Mouse (Mus musculus) liver, embryonic 13.5 days (tissue): ENCODE measurements around the gene Iqgap2. TPM values are rescaled to one million over a fixed set of nuclear protein-coding genes. Genes with fewer than 3 reads are reported as not detected.

ENCODE experiments used
- ATAC-seq: fragments of 200-750 bp; cut with Nextera tagmentation; 2 replicates; pipeline ENCODE4 v1.8.0; 2017; ENCODE audit warnings: low read depth, mild to moderate bottlenecking, moderate number of reproducible peaks, moderate library complexity
- DNase-seq: peaks from one replicate; pipeline ENCODE4 v3.0.0; 2022
- H3K27ac ChIP-seq: fragments of 300-500 bp; sonication (generic); 2 replicates; pipeline ENCODE4 v1.5.1; 2015; ENCODE audit warnings: moderate library complexity, mild to moderate bottlenecking, inconsistent platforms
- H3K27me3 ChIP-seq: fragments of 300-500 bp; sonication (generic); 2 replicates; pipeline ENCODE4 v1.6.1; 2015; ENCODE audit warnings: mild to moderate bottlenecking, inconsistent platforms
- H3K36me3 ChIP-seq: fragments of 300-500 bp; sonication (generic); 2 replicates; pipeline ENCODE4 v1.6.1; 2015; ENCODE audit warnings: mild to moderate bottlenecking, inconsistent platforms
- H3K4me1 ChIP-seq: fragments of 300-500 bp; sonication (generic); replicated peaks from 2 replicates; pipeline ENCODE4 v1.6.1; 2015; ENCODE audit warnings: inconsistent platforms
- H3K4me2 ChIP-seq: fragments of 300-500 bp; sonication (generic); 2 replicates; pipeline ENCODE4 v1.6.1; 2015; ENCODE audit warnings: inconsistent platforms, mild to moderate bottlenecking, moderate library complexity
- H3K4me3 ChIP-seq: fragments of 300-500 bp; sonication (generic); replicated peaks from 2 replicates; pipeline ENCODE4 v1.5.1; 2015; ENCODE audit warnings: mild to moderate bottlenecking, inconsistent platforms
- H3K9ac ChIP-seq: fragments of 300-500 bp; sonication (generic); 2 replicates; pipeline ENCODE4 v1.6.1; 2015; ENCODE audit warnings: mild to moderate bottlenecking, inconsistent platforms
- H3K9me3 ChIP-seq: fragments of 300-500 bp; sonication (generic); replicated peaks from 2 replicates; pipeline ENCODE4 v1.6.1; 2016; ENCODE audit warnings: inconsistent platforms
- WGBS: fragments of 180-500 bp; shearing (Covaris S2); methylation state at CpG from one replicate; pipeline ENCODE4 v1.1.7; 2015; ENCODE audit not compliant: insufficient replicate concordance; 5-methylcytosine and 5-hydroxymethylcytosine counted together
- polyA plus RNA-seq: library from polyadenylated mRNA; unstranded; fragments of >200 nt; fragmentation: Nextera tagmentation; extraction: Ambion mirVana; gene quantifications from 2 replicates; pipeline ENCODE4 v1.2.1, GENCODE M21; 2015

The Iqgap2 gene
- polyA plus RNA-seq, 1 experiment from 2014 or later = 11.9 TPM

DNA sequence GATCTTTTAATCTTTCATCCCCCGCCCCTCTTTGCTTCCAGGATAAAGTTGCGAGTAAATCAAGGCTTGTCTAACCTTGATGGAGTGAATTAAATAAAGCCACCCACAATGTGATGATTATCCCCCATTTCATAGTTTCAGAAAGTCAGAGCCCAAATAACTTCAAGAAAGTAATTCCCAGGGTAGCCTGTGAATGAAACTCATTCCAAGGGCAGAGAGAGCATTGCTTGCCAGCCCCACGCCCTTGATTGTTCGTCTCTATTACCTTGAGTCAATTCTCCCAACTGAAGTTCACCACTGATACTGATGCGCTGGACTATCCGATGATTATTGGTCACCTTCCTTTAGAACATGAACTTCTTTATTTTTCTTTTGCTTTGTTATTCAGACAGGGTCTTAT lies 4.8 kb upstream of the Iqgap2 start:
- Histone ChIP-seq H3K4me2 (no peak overlapping the region), H3K27ac (no peak overlapping the region), H3K36me3 (no peaks in the 10 kb centered on the region), H3K4me1 (peaks cover 16% of the 10 kb centered on the region), H3K4me3 (no peak overlapping the region), H3K9ac (no peak overlapping the region), H3K27me3 (no peaks in the 10 kb centered on the region), H3K9me3 (no peaks in the 10 kb centered on the region)
- DNase-seq = no peak
- no peak for ATAC-seq
- 75% methylated on average over 6 of the region's 6 CpGs for WGBS

DNA sequence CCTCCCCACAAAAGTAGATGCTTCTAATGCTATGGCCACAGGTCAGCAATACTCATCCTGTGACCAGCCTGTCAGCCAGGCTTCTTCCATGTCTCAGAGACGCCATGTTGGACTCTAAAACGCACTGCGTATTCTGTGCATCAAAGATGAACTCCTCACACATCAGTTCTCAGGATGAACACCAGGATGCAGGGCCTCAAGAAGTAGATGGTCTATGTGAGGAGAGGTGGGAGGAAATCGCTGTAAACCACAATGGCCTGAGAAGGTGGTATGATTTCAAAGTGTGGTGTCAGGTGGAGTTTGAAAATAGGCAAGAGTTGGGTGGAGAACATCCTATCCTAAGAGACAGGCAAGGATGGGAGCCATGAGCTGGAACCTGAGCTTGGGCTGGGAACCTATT lies 1.4 kb upstream of the Iqgap2 start:
- Histone ChIP-seq H3K36me3 (no peaks in the 10 kb centered on the region), H3K9ac (no peak overlapping the region), H3K4me2 (peak overlapping the region; percentile 99), H3K4me1 (peaks cover 39% of the 10 kb centered on the region), H3K4me3 (0 out of 2 replicates have a peak overlapping the region, but pooled peaks have one; percentile 82), H3K27ac (no peak overlapping the region), H3K9me3 (no peaks in the 10 kb centered on the region), H3K27me3 (no peaks in the 10 kb centered on the region)
- ATAC-seq = no peak
- no peak for DNase-seq
- WGBS = 75% methylated on average over 4 of the region's 4 CpGs

DNA sequence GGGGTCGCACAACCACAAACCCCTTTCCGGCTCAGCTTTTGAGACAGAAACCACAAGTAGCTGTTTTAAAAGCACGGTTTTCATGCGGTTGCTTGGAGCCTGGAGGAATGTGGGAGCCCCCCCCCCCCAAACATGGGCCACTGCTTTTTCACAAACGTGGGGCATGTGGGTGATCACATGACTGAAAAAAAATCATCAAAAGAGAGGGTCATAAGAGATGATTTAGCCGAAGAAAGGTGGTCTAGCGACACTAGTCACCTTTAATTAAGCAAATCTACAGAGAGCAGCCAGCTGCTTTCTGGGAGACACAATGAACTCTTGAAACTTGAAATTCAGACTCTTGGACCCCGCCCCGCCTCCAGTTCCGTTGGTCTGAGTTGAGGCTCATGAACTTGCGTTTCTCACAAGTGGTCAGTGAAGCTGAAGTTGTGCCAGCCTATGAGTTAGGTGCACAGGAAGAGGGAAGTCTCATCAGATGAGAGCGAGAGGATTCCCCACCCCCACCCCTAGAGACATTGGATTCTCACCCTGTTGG lies 956 bp upstream of the Iqgap2 start:
- H3K27ac ChIP-seq = peak overlapping the region; percentile 55; the same call in 1 of the 2 replicates
- 4% methylated on average over 12 of the region's 12 CpGs for WGBS

DNA sequence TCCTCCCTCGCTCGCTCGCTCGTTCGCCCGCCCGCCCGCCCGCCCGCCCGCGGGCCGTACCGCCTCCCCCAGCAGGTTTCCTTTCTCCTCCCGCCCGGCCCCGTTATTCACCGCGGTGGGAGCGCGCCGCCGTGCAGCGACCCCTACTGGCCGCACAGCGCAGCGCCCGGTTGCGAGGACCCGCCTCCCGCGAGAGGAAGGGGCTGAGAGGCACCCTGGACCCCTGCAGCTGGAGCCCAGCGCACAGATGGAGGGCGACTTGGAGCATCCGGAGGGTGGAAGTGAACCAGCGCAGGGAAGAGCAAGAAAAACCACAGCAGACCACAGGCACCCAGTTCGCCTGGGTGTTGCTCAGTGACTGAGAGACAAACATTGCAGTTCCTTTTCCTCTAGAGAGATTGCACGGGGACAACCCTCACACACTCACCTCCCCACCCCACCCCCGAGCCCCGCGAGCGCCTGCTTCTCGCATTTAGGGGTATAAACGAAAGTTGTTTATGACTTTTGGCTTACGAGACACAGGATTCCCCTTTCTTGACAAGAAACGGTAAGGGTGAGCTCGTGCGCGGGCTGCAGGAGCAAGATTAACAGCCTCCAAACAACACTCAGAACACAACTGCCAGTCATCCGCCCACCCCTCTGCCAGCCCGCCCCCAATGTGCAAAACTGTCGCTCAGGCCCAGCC lies 346 bp upstream of the Iqgap2 start:
- Histone ChIP-seq H3K27me3 (no peaks in the 10 kb centered on the region), H3K9me3 (no peaks in the 10 kb centered on the region), H3K36me3 (no peaks in the 10 kb centered on the region), H3K4me1 (peaks cover 47% of the 10 kb centered on the region), H3K4me2 (peak overlapping the region; percentile 99), H3K27ac (peak overlapping the region; percentile 87), H3K9ac (peak overlapping the region; percentile 87), H3K4me3 (peak overlapping the region; percentile 82)
- WGBS = under 1% methylated on average over 38 of the region's 52 CpGs
- peak; percentile 83 for ATAC-seq
- DNase-seq = peak; percentile 76

More for the DNA sequence above, 956 bp upstream of the Iqgap2 start:
- Histone ChIP-seq H3K27me3 (no peaks in the 10 kb centered on the region), H3K4me2 (peak overlapping the region; percentile 99), H3K4me3 (peak overlapping the region; percentile 82), H3K9ac (peak overlapping the region; percentile 87), H3K4me1 (peaks cover 43% of the 10 kb centered on the region), H3K9me3 (no peaks in the 10 kb centered on the region), H3K36me3 (no peaks in the 10 kb centered on the region)
- ATAC-seq (no peak), DNase-seq (no peak)

DNA sequence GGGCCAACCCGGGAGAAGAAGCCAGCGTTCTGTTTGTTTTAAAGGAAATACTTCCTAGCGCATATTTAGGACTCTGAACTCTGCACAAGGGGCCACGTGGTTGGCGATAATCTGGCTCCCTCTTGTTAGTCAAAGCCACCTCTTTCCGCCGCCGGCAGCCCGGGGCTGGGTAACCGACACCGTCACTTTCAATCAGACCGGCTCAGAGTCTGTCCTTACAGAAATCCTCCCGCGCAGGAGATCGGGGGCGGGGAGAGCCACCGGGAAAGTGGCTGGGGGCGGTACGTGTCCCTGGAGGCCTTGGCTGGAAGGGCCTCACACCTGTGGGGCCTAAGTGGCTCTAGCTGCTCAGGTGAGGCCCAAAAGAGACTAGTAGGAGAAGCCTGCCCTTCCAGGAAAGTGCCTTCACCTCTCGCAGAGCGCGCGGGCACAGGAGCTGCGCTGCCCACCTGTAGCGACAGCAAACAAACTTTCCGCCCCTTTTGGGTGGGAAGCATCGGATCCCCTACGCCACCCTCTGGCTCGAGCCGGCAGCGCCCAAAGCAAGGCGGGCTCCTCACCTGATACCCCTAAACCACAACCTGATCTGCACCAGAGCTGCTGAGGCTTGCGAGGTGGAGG lies 761 bp downstream of the Iqgap2 start:
- H3K4me1 ChIP-seq = peaks cover 56% of the 10 kb centered on the region
- H3K9me3 ChIP-seq = no peaks in the 10 kb centered on the region
- peak overlapping the region; percentile 82 for H3K4me3 ChIP-seq
- H3K36me3 ChIP-seq = no peaks in the 10 kb centered on the region
- H3K9ac ChIP-seq = peak overlapping the region; percentile 87
- WGBS = under 1% methylated on average over 33 of the region's 33 CpGs
- DNase-seq = peak; percentile 64
- peak overlapping the region; percentile 87 for H3K27ac ChIP-seq
- H3K4me2 ChIP-seq = peak overlapping the region; percentile 99
- no peaks in the 10 kb centered on the region for H3K27me3 ChIP-seq
- ATAC-seq = peak; percentile 48

DNA sequence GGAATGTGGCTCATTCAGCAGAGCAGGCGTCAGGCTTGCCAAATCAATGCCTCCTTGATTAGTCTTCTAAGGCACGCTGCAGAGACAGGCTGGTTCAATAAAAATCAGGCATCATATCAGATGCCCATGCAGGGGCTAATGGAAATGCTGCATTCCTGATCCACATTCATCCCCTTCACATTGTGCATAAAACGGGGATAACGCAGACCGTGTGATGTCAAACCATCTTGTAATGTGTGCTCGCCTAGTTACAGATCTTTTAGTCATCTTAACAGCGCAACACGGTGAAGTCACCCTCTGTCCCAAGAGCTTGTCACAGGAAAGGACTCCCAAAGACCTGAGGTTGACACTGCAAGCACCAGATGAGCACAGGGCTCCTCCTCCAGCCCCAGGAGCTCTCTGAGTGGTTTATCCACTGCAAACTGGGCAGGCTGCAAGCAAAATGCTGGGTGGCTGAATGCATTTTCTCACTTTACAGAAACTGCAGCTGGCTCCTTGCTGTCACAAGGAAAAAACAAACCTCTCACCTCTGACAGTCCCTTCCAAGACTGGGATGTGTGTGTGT lies 1.7 kb downstream of the Iqgap2 start:
- Histone ChIP-seq H3K9ac (no peak overlapping the region; the same call in 1 of the 2 replicates), H3K4me1 (peaks cover 62% of the 10 kb centered on the region), H3K4me3 (peak overlapping the region; percentile 82), H3K9me3 (no peaks in the 10 kb centered on the region), H3K36me3 (no peaks in the 10 kb centered on the region), H3K27me3 (no peaks in the 10 kb centered on the region), H3K4me2 (peak overlapping the region; percentile 99), H3K27ac (no peak overlapping the region)
- 46% methylated on average over 8 of the region's 8 CpGs for WGBS
- ATAC-seq (no peak), DNase-seq (peak; percentile 26)

DNA sequence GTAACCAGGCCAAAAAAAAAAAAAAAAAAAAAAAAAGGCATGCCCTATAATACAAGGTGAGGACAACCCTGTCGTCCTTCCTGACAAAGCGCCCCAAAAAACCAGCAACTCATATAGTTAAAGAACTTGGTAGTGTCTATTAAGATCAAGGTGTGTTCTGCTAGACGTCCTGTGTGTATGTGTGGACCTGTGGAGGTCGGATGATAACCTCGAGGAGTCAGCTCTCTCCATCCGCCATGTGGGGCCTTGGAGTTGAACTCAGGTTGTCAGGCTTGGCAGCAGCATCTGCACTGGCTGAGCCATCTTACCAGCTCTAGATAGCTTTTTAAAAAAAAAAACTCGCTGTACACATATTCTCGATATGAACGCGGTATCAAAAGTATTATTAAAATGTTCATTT lies 2.4 kb downstream of the Iqgap2 start:
- Histone ChIP-seq H3K9me3 (no peaks in the 10 kb centered on the region), H3K27me3 (no peaks in the 10 kb centered on the region), H3K9ac (no peak overlapping the region), H3K4me3 (no peak overlapping the region), H3K4me2 (no peak overlapping the region), H3K27ac (no peak overlapping the region), H3K4me1 (peaks cover 69% of the 10 kb centered on the region), H3K36me3 (no peaks in the 10 kb centered on the region)
- 76% methylated on average over 10 of the region's 10 CpGs for whole genome bisulfite sequencing
- DNase-seq (no peak), ATAC-seq (no peak)

DNA sequence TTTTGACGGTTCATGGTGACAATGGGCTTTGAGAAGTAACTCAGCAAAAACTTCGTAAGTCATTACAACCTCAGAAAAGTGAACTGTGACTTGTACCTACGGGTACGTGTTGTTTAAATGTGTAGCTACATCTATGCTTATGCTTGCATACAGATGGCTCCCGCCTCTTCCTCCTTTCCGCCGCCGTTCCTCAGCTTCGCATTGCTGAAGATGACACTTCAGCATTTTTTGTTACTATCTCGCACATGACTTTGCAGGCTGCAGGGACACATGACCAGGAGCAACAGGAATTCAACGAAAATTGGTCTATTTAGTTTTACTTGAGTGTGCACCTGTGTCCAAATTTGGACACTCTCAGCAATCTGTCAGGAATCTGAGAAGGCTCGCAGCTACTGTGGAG lies 3.1 kb downstream of the Iqgap2 start:
- WGBS = 61% methylated on average over 12 of the region's 12 CpGs
- DNase-seq (no peak), ATAC-seq (no peak)
- no peak overlapping the region for H3K9ac ChIP-seq
- H3K4me3 ChIP-seq = no peak overlapping the region
- H3K4me2 ChIP-seq = no peak overlapping the region
- no peaks in the 10 kb centered on the region for H3K36me3 ChIP-seq
- peaks cover 73% of the 10 kb centered on the region for H3K4me1 ChIP-seq
- no peaks in the 10 kb centered on the region for H3K27me3 ChIP-seq
- H3K27ac ChIP-seq = no peak overlapping the region
- H3K9me3 ChIP-seq = no peaks in the 10 kb centered on the region

DNA sequence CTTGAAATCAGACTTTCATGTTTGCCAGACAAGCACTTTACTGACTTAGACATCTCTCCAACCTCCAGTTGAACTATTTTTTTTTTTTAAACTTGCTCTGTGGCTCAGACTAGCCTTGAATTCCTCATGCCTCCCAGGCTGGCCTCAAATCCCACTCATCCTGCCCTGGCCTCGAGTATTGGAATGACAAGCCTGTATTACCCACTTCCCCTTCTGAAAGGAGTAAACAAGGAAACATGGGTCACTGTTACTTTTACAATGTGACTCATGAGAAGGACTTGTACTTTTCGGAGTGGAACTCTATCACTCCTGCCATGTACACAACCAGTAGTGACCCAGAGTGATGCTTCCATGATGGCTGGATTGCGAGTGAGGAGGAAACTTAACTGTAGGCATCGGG lies 3.6 kb downstream of the Iqgap2 start:
- no peak for DNase-seq
- H3K4me2 ChIP-seq = no peak overlapping the region
- H3K4me1 ChIP-seq = peaks cover 73% of the 10 kb centered on the region

DNA sequence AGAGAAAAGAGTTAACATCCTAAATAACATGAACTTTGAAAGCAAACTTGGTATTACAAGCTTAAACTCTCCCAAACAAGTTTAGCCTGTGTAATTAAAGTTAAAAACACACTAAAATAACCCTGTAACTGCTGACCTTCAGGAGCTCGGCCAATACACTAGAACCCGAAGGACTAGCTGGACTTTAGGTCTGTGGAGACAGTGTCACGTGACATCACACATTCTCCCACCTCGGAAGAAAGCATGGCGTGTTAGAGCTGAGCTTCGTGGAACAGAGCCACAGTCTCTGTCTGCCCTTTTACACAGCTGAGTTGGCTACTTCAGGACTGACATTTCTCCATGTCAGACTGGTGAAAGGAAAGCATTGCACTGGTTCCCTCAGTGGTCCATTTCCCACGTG lies 4.3 kb downstream of the Iqgap2 start:
- Histone ChIP-seq H3K36me3 (no peaks in the 10 kb centered on the region), H3K4me1 (peaks cover 69% of the 10 kb centered on the region), H3K4me3 (no peak overlapping the region), H3K27ac (no peak overlapping the region), H3K27me3 (no peaks in the 10 kb centered on the region), H3K9ac (no peak overlapping the region), H3K9me3 (no peaks in the 10 kb centered on the region), H3K4me2 (no peak overlapping the region)
- WGBS = 72% methylated on average over 7 of the region's 7 CpGs
- ATAC-seq (no peak), DNase-seq (no peak)

More for the DNA sequence above, 3.6 kb downstream of the Iqgap2 start:
- no peaks in the 10 kb centered on the region for H3K27me3 ChIP-seq
- no peak overlapping the region for H3K27ac ChIP-seq
- no peaks in the 10 kb centered on the region for H3K36me3 ChIP-seq
- 58% methylated on average over 4 of the region's 4 CpGs for WGBS
- no peak overlapping the region for H3K9ac ChIP-seq
- H3K9me3 ChIP-seq = no peaks in the 10 kb centered on the region
- ATAC-seq = no peak
- H3K4me3 ChIP-seq = no peak overlapping the region

DNA sequence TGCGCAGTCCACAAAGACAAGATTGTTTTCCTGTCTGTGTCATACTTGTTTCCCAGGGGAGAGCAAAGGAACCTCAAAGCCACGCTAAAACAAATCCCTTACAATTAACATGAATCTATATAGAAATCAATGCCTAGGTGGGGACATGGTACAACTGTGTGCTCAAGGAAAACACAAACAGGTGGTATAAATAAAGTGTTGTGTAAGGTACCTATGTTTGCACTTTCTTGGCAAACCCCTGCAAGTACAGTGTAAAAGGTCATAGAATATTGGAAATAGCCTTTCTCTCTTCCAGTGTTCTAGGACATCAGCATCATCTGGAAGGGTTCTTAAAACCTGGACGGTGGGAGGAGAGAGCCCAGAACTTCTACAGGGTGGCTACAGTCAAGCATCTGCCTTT lies 7.3 kb downstream of the Iqgap2 start:
- peaks cover 51% of the 10 kb centered on the region for H3K4me1 ChIP-seq
- WGBS = 67% methylated on average over 3 of the region's 3 CpGs
- H3K9ac ChIP-seq = no peak overlapping the region
- H3K4me2 ChIP-seq = no peak overlapping the region
- DNase-seq = no peak
- 0 out of 2 replicates have a peak, but pooled peaks have one; percentile 36 for ATAC-seq
- H3K36me3 ChIP-seq = no peaks in the 10 kb centered on the region
- H3K27me3 ChIP-seq = no peaks in the 10 kb centered on the region
- H3K9me3 ChIP-seq = no peaks in the 10 kb centered on the region
- H3K27ac ChIP-seq = no peak overlapping the region
- no peak overlapping the region for H3K4me3 ChIP-seq
